Mouse (Mus musculus) forebrain, embryonic 15.5 days (tissue): Measurements from ENCODE around the gene Zfp984. TPM values are rescaled to one million over a fixed set of nuclear protein-coding genes. Genes with fewer than 3 reads are reported as not detected.
"Not testable (repeated sequence)": the region's sequence is repeated elsewhere in the genome, so short reads cannot be mapped to it uniquely, and the experiment has no call there.

Experiments
- ATAC-seq: fragments of 200-750 bp; cut with Nextera tagmentation; replicated peaks from 2 replicates; pipeline ENCODE4 v1.8.0; 2017; ENCODE audit warnings: mild to moderate bottlenecking, moderate TSS enrichment, moderate library complexity
- H3K27ac ChIP-seq: fragments of 300-500 bp; sonication (generic); replicated peaks from 2 replicates; pipeline ENCODE4 v1.5.1; 2015; ENCODE audit warnings: mild to moderate bottlenecking, inconsistent platforms
- H3K27me3 ChIP-seq: fragments of 300-500 bp; sonication (generic); 2 replicates; pipeline ENCODE4 v1.6.1; 2015; ENCODE audit warnings: inconsistent platforms
- H3K36me3 ChIP-seq: fragments of 300-500 bp; sonication (generic); 2 replicates; pipeline ENCODE4 v1.6.1; 2015; ENCODE audit warnings: mild to moderate bottlenecking, inconsistent platforms
- H3K4me1 ChIP-seq: fragments of 300-500 bp; sonication (generic); 2 replicates; pipeline ENCODE4 v1.6.1; 2015; ENCODE audit warnings: inconsistent platforms
- H3K4me2 ChIP-seq: fragments of 300-500 bp; sonication (generic); replicated peaks from 2 replicates; pipeline ENCODE4 v1.6.1; 2015; ENCODE audit warnings: mild to moderate bottlenecking, inconsistent platforms
- H3K4me3 ChIP-seq: fragments of 300-500 bp; sonication (generic); 2 replicates; pipeline ENCODE4 v1.5.1; 2015; ENCODE audit warnings: mild to moderate bottlenecking, inconsistent platforms
- H3K9ac ChIP-seq: fragments of 300-500 bp; sonication (generic); replicated peaks from 2 replicates; pipeline ENCODE4 v1.6.1; 2015; ENCODE audit warnings: mild to moderate bottlenecking, inconsistent platforms
- H3K9me3 ChIP-seq: fragments of 300-500 bp; sonication (generic); 2 replicates; pipeline ENCODE4 v1.6.1; 2016; ENCODE audit warnings: inconsistent platforms
- WGBS: fragments of 180-500 bp; shearing (Covaris S2); methylation state at CpG from one replicate; pipeline ENCODE4 v1.1.7; 2015; ENCODE audit warnings: mixed read lengths; 5-methylcytosine and 5-hydroxymethylcytosine counted together
- polyA plus RNA-seq: library from polyadenylated mRNA; unstranded; fragments of >200 nt; fragmentation: Nextera tagmentation; extraction: Ambion mirVana; gene quantifications from 2 replicates; pipeline ENCODE4 v1.2.1, GENCODE M21; 2015

The Zfp984 gene
- polyA plus RNA-seq = 4.9 and 5.3 TPM in 2 replicates

GRCm38 (mm10) chr4:147809292-147809965 is at the start of gene Zfp984:
Gene Zfp984 (minus strand): TSS chr4:147809788.
- not testable (repeated sequence) for H3K27me3 ChIP-seq, H3K9me3 ChIP-seq, H3K36me3 ChIP-seq, H3K27ac ChIP-seq, H3K4me1 ChIP-seq
- H3K4me2 ChIP-seq = peak within 1 kb of the TSS; percentile 69
- peak within 1 kb of the TSS; percentile 36; the same call in 1 of the 2 replicates for H3K9ac ChIP-seq
- WGBS = 16% methylated on average over 15 of the region's 15 CpGs
- peak; percentile 61; the same call in 1 of the 2 replicates for ATAC-seq
- peak within 1 kb of the TSS; percentile 49 for H3K4me3 ChIP-seq

GRCm38 (mm10) chr4:147850776-147851175 is 41.2 kb upstream of the Zfp984 start:
- no peak for ATAC-seq
- WGBS = 80% methylated on average over 2 of the region's 2 CpGs

DNA sequence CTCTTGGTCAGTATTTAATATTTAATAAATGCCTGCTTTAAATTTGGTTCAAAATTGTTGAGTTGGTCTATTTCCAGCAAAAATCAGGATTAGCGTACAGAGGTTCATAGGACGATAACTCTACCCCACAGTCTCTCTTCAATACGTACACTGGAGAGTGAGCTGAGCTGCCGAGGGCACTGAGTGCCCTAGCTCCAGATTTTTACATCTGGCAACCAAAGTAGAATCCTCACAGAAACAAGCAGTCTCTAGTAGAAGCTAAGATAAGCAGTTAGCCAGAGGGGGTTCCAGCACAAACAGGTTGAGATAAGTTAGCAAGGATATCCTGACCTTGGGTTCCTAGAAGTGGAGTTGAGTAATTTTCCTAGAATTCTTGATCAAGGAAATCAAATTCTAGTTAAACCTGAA is 39.0 kb upstream of the Zfp984 start:
- peak overlapping the region; percentile 72 for H3K4me2 ChIP-seq
- ATAC-seq = peak; percentile 80
- H3K9ac ChIP-seq = peak overlapping the region; percentile 75
- H3K4me3 ChIP-seq = peak overlapping the region; percentile 79
- WGBS = 3% methylated on average over 4 of the region's 4 CpGs
- peaks cover 12% of the 10 kb centered on the region for H3K4me1 ChIP-seq
- H3K27ac ChIP-seq = no peak overlapping the region
- H3K36me3 ChIP-seq = peaks cover 11% of the 10 kb centered on the region
- H3K9me3 ChIP-seq = 0 out of 2 replicates have a peak, but pooled peaks cover 5% of the 10 kb centered on the region
- no peaks in the 10 kb centered on the region for H3K27me3 ChIP-seq

More at GRCm38 (mm10) chr4:147850776-147851175, 41.2 kb upstream of the Zfp984 start:
- Histone ChIP-seq H3K9ac (no peak overlapping the region), H3K4me1 (peaks cover 12% of the 10 kb centered on the region), H3K27ac (no peak overlapping the region), H3K27me3 (no peaks in the 10 kb centered on the region), H3K9me3 (no peaks in the 10 kb centered on the region), H3K36me3 (0 out of 2 replicates have a peak, but pooled peaks cover 2% of the 10 kb centered on the region), H3K4me2 (no peak overlapping the region), H3K4me3 (no peak overlapping the region)

DNA sequence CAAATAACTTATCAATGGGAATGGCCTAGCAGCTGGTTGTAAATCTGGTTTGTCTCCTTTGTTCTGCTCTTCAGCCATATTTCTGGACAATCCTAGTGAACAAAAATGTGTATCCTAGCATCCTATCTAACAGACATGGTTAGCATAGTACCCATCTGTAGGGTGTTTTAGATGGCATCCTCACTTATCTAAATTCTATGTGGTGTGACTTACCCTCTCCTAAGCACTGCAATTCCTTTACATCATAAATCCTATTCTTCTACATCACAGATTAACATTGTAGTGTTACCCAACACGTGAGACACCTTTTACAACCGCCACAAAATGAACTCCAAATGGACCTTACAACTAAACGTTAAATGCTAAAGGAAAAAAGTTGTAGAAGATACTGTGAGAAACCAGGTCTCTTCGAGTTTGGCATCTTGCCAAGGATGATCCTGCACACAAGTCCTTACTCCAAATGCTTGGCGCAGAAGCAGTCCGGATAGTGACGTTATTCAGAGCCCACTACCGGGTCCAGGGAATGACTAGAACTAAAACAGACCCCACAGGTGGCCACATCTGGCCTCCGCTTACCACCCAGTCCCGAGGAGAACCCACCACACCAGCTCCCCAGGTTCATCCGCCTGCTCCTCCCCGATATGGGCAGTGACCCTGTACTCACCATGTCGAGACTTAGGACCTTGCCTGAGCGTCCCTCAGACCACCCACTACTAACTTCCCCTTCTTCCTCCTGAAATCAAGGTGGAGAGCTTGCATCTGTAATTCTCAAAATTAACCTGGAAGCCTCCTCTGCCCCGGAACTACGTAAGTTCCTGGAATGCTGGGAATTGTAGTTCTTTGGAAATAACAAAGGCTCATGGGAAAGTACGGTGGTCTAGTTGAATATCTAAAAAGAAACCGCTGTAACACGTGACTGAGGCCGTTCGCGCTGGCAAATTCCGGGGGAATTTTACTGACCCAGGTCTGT is 38.3 kb upstream of the Zfp984 start, which contains the start of gene Zfp933:
TSS of gene Zfp933 (minus strand) at position 753 of the 970 bp plus-strand sequence.
- Histone ChIP-seq H3K27me3 (no peaks in the 10 kb centered on the region), H3K4me1 (peaks cover 12% of the 10 kb centered on the region), H3K9ac (peak within 1 kb of the TSS; percentile 75), H3K4me3 (peak within 1 kb of the TSS; percentile 79), H3K4me2 (peak within 1 kb of the TSS; percentile 72), H3K27ac (no peak within 1 kb of the TSS), H3K9me3 (peaks cover 5% of the 10 kb centered on the region; the same call in 1 of the 2 replicates), H3K36me3 (peaks cover 18% of the 10 kb centered on the region)
- peak; percentile 90 for ATAC-seq
- 2% methylated on average over 23 of the region's 23 CpGs for WGBS

DNA sequence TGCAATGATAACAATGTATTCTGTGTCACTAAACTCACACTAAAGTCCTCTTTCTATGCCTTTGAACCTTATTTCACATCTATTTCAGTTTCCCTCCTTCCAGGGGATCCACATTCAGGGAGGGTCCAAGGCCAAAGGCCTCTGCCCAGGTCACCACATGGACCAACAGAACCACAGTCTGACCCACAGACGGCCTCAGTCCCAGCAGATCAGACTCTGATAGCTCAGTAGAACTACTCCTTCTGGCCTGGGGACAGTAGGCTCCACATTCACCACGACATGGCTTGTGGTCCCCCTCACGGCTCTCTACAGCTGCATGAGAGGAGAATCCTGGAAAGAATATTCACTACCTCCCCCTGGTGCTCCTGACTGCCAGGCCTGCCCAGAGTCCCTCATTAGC is 33.3 kb upstream of the Zfp984 start:
- ATAC-seq = no peak
- Histone ChIP-seq H3K4me3 (no peak overlapping the region), H3K4me1 (peaks cover 6% of the 10 kb centered on the region), H3K27me3 (no peaks in the 10 kb centered on the region), H3K9ac (no peak overlapping the region), H3K36me3 (peaks cover 40% of the 10 kb centered on the region), H3K27ac (no peak overlapping the region), H3K4me2 (no peak overlapping the region), H3K9me3 (peaks cover 14% of the 10 kb centered on the region)
- WGBS = 96% methylated on average over 3 of the region's 3 CpGs

DNA sequence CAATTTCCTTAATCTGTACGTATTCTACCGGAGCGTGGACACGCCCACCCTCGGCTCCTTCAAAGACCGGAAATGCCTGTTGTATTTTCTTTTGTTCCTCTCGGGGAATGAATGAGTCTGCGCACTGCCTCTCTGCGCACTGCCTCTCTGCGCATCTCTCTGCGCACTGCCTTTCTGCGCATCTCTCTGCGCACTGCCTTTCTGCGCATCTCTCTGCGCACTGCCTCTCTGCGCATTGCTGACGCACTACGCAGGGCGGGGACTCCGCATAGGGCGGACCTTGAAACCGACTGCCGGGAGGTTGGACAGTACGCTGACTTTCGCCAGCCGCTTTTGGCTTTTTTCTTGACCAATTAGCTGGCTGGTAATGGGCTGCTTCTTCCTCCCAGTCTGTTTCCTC is 29.7 kb upstream of the Zfp984 start:
- 96% methylated on average over 23 of the region's 26 CpGs for WGBS

DNA sequence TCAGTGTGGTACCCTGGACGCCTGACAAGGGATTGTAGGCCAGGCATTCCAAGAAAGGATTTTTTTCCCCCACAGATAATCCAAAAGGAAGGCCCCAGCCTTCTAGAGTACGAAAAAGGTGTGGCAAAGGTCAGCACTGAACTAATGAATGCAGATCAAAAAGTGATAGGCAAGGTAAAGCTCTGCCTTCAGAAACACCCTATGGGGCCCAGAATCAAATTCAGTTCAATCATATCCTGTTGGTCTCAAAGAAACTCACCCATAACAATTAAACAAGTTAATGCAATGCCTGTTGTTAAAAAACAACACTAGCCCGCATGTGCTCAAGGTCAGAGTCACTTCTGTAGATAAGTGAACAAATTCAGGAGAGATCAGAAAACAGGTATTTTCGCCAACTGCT is 14.8 kb upstream of the Zfp984 start:
- Histone ChIP-seq H3K27me3 (no peaks in the 10 kb centered on the region), H3K4me1 (no peaks in the 10 kb centered on the region), H3K4me3 (no peak overlapping the region), H3K9me3 (peaks cover 62% of the 10 kb centered on the region), H3K27ac (no peak overlapping the region), H3K36me3 (peaks cover 75% of the 10 kb centered on the region), H3K4me2 (no peak overlapping the region), H3K9ac (no peak overlapping the region)
- 97% methylated on average over 4 of the region's 4 CpGs for WGBS
- no peak for ATAC-seq

More for the DNA sequence above, 29.7 kb upstream of the Zfp984 start:
- H3K4me2 ChIP-seq, H3K4me3 ChIP-seq, H3K27me3 ChIP-seq, H3K9ac ChIP-seq, ATAC-seq, H3K4me1 ChIP-seq, H3K27ac ChIP-seq: not testable (repeated sequence)
- Histone ChIP-seq H3K36me3 (peaks cover 35% of the 10 kb centered on the region), H3K9me3 (peaks cover 12% of the 10 kb centered on the region)

DNA sequence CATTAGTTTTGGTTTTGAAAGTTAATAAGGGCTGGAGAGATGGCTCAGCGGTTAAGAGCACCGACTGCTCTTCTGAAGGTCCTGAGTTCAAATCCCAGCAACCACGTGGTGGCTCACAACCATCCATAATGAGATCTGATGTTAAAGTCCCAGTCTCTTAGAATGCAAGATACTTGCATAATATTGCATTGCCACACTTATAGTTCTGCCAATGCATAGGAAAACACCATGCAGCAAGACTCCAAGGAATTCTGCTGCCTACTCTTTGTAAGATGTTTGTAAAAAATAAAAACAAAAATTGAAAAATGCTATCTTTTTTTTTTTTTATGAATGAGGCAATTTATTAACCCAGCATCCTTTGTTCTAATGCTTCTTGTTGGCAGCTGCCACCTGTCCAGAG is 11.8 kb upstream of the Zfp984 start:
- Histone ChIP-seq H3K36me3 (peaks cover 47% of the 10 kb centered on the region), H3K9me3 (peaks cover 48% of the 10 kb centered on the region)
- H3K4me3 ChIP-seq, H3K4me2 ChIP-seq, H3K9ac ChIP-seq, H3K4me1 ChIP-seq, ATAC-seq, H3K27ac ChIP-seq, H3K27me3 ChIP-seq: not testable (repeated sequence)
- WGBS = 90% methylated on average over 3 of the region's 3 CpGs

DNA sequence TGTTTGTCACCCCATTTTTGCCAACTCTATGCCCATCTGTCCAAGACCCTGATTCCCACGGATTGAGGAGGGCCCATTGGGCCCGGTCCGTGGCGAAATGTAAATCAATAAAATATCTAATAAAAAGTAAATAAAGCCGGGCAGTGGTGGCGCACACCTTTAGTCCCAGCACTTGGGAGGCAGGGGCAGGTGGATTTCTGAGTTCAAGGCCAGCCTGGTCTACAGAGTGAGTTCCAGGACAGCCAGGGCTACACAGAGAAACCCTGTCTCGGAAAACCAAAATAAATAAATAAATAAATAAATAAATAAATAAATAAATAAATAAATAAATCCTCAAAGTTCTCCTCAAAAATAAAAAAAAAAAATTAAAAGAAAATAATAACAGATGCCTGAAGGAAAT is 10.1 kb upstream of the Zfp984 start:
- Histone ChIP-seq H3K9me3 (peaks cover 33% of the 10 kb centered on the region), H3K36me3 (peaks cover 30% of the 10 kb centered on the region)
- H3K27ac ChIP-seq, H3K4me1 ChIP-seq, H3K27me3 ChIP-seq, H3K9ac ChIP-seq, H3K4me3 ChIP-seq, H3K4me2 ChIP-seq, ATAC-seq: not testable (repeated sequence)
- WGBS = 83% methylated on average over 7 of the region's 7 CpGs

DNA sequence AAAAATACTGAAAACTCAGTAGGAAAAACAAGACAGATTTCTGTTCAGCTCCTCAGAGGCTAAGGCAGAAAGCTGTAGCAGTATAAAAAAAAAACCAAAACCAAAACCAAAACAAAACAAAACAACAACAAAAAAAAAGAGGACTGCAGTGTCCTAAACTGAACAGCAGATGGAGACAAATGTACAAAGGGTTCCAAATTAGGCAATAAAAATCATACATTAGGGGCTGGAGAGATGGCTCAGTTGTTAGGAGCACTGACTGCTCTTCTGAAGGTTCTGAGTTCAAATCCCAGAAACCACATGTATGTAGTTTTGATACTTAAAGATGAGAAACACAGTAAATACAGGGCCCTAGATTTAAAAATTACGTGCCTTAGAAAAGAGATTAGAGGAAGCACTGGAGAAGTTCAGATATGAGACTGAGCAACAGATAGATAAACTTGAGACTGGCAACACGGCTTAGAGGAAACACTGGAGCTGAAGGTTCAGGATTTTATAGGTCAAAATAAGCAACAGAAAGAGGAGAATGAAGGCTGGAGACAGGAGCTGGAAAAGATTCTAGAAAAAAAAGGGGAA is 5.1 kb upstream of the Zfp984 start:
- no peaks in the 10 kb centered on the region for H3K36me3 ChIP-seq
- H3K9me3 ChIP-seq = peaks cover 7% of the 10 kb centered on the region; the same call in 1 of the 2 replicates
- WGBS = 84% methylated on average over 2 of the region's 2 CpGs

GRCm38 (mm10) chr4:147813249-147813765 is 3.7 kb upstream of the Zfp984 start:
- Histone ChIP-seq H3K4me2 (no peak overlapping the region), H3K27me3 (no peaks in the 10 kb centered on the region)
- WGBS = 46% methylated on average over 5 of the region's 5 CpGs

More for the DNA sequence above, 5.1 kb upstream of the Zfp984 start:
- H3K4me3 ChIP-seq = no peak overlapping the region
- no peaks in the 10 kb centered on the region for H3K27me3 ChIP-seq
- H3K4me1 ChIP-seq = no peaks in the 10 kb centered on the region
- ATAC-seq = no peak
- H3K4me2 ChIP-seq = no peak overlapping the region
- H3K9ac ChIP-seq = no peak overlapping the region
- H3K27ac ChIP-seq = no peak overlapping the region

More at GRCm38 (mm10) chr4:147813249-147813765, 3.7 kb upstream of the Zfp984 start:
- no peak for ATAC-seq
- Histone ChIP-seq H3K9me3 (peaks cover 7% of the 10 kb centered on the region; the same call in 1 of the 2 replicates), H3K4me1 (peaks cover 3% of the 10 kb centered on the region), H3K27ac (no peak overlapping the region), H3K36me3 (no peaks in the 10 kb centered on the region), H3K9ac (no peak overlapping the region), H3K4me3 (no peak overlapping the region)
